Mouse (Mus musculus) ES-Bruce4 (cell line): ENCODE results near the gene Scand1. TPM values are rescaled to one million over a fixed set of nuclear protein-coding genes. Genes with fewer than 3 reads are reported as not detected.
A peak's percentile ranks its signal among the peaks of the same experiment; 100 is the strongest.

Source experiments
- H3K27ac ChIP-seq: 2 replicates; pipeline ENCODE4 v1.5.1; 2012; ENCODE audit warnings: low read length, inconsistent platforms; ENCODE audit not compliant: insufficient read depth
- H3K27me3 ChIP-seq: 2 replicates; pipeline ENCODE4 v1.6.1; 2012; ENCODE audit warnings: mild to moderate bottlenecking, low read length, inconsistent platforms; ENCODE audit not compliant: control insufficient read depth, poor library complexity, insufficient read depth, severe bottlenecking
- H3K36me3 ChIP-seq: 2 replicates; pipeline ENCODE4 v1.6.1; 2012; ENCODE audit warnings: inconsistent platforms, mild to moderate bottlenecking, low read length, moderate library complexity; ENCODE audit not compliant: control insufficient read depth, poor library complexity, insufficient read depth, severe bottlenecking
- H3K4me1 ChIP-seq: one replicate; pipeline ENCODE4 v1.8.1; 2011; ENCODE audit warnings: low read length; ENCODE audit not compliant: control insufficient read depth, insufficient read depth
- H3K4me3 ChIP-seq: 2 replicates; pipeline ENCODE4 v1.5.1; 2011; ENCODE audit warnings: low read depth, mild to moderate bottlenecking, low read length
- H3K9ac ChIP-seq: 2 replicates; pipeline ENCODE4 v1.6.1; 2012; ENCODE audit warnings: low read depth, mild to moderate bottlenecking, inconsistent platforms; ENCODE audit not compliant: poor library complexity, severe bottlenecking
- H3K9me3 ChIP-seq: replicated peaks from 2 replicates; pipeline ENCODE4 v1.6.1; 2012; ENCODE audit warnings: mild to moderate bottlenecking, low read length, inconsistent platforms; ENCODE audit not compliant: control insufficient read depth, poor library complexity, insufficient read depth, severe bottlenecking
- CTCF ChIP-seq: IDR thresholded peaks from one replicate; pipeline ENCODE4 v1.8.1; 2011; ENCODE audit warnings: low read depth, low read length
- EP300 ChIP-seq: IDR thresholded peaks from 2 replicates; pipeline ENCODE4 v1.6.1; 2011; ENCODE audit warnings: low read depth, low read length; ENCODE audit not compliant: insufficient read depth
- POLR2A ChIP-seq: IDR thresholded peaks from one replicate; pipeline ENCODE4 v1.8.1; 2011; ENCODE audit warnings: low read length; ENCODE audit not compliant: insufficient read depth
- polyA plus RNA-seq: library from polyadenylated mRNA; stranded (reverse); fragments of >200 nt; gene quantifications from 2 replicates; pipeline ENCODE4 v1.2.4, GENCODE M21; 2011; ENCODE audit warnings: low read depth; ENCODE audit not compliant: missing spikeins, insufficient read depth, insufficient read length

Scand1 gene
- 20.1 and 20.5 TPM in 2 replicates for polyA plus RNA-seq

GRCm38 (mm10) chr2:156312297-156312897 is at the start of gene Scand1, which contains the start of gene Cnbd2:
Gene Scand1 (minus strand): TSS chr2:156312704.
Gene Cnbd2 (plus strand): TSS chr2:156312299.
- Histone ChIP-seq H3K36me3 (no peaks in the 10 kb centered on the region; the same call in none of the 2 replicates), H3K27ac (peak within 1 kb of the TSS; percentile 74), H3K9ac (peak within 1 kb of the TSS; percentile 97), H3K4me1 (peaks cover 2% of the 10 kb centered on the region), H3K9me3 (peaks cover 7% of the 10 kb centered on the region; the same call in 1 of the 2 replicates), H3K27me3 (no peaks in the 10 kb centered on the region), H3K4me3 (peak within 1 kb of the TSS; percentile 76)
- TF ChIP-seq POLR2A (peak; percentile 38), EP300 (no peak), CTCF (peak; percentile 14)

GRCm38 (mm10) chr2:156356031-156356430 is 43.5 kb upstream of the Scand1 start:
- H3K27me3 ChIP-seq = no peaks in the 10 kb centered on the region
- TF ChIP-seq POLR2A (no peak), CTCF (no peak), EP300 (no peak)
- no peak overlapping the region for H3K27ac ChIP-seq
- H3K9ac ChIP-seq = no peak overlapping the region
- no peaks in the 10 kb centered on the region for H3K36me3 ChIP-seq
- peaks cover 2% of the 10 kb centered on the region for H3K4me1 ChIP-seq
- H3K4me3 ChIP-seq = no peak overlapping the region
- no peaks in the 10 kb centered on the region for H3K9me3 ChIP-seq

- Histone ChIP-seq H3K4me3 (no peak overlapping the region), H3K4me1 (peaks cover 2% of the 10 kb centered on the region), H3K27ac (no peak overlapping the region), H3K36me3 (no peaks in the 10 kb centered on the region), H3K27me3 (no peaks in the 10 kb centered on the region), H3K9ac (no peak overlapping the region), H3K9me3 (no peaks in the 10 kb centered on the region)
- no peak for TF ChIP-seq POLR2A
- no peak for TF ChIP-seq CTCF
- TF ChIP-seq EP300 = no peak
These were observed 40.8 kb upstream of the Scand1 start for GRCm38 (mm10) chr2:156353265-156353692.

- no peak overlapping the region for H3K4me3 ChIP-seq
- H3K27me3 ChIP-seq = no peaks in the 10 kb centered on the region
- H3K36me3 ChIP-seq = no peaks in the 10 kb centered on the region
- H3K9me3 ChIP-seq = no peaks in the 10 kb centered on the region
- TF ChIP-seq POLR2A (no peak), CTCF (no peak), EP300 (no peak)
- H3K4me1 ChIP-seq = peaks cover 2% of the 10 kb centered on the region
- H3K9ac ChIP-seq = no peak overlapping the region
- no peak overlapping the region for H3K27ac ChIP-seq
These were observed 40.1 kb upstream of the Scand1 start for GRCm38 (mm10) chr2:156352413-156353165.

- Histone ChIP-seq H3K36me3 (no peaks in the 10 kb centered on the region), H3K9ac (no peak overlapping the region), H3K4me1 (peaks cover 2% of the 10 kb centered on the region), H3K9me3 (no peaks in the 10 kb centered on the region), H3K27ac (no peak overlapping the region), H3K27me3 (no peaks in the 10 kb centered on the region), H3K4me3 (no peak overlapping the region)
- TF ChIP-seq EP300 = no peak
- no peak for TF ChIP-seq POLR2A
- TF ChIP-seq CTCF = peak; percentile 67
These were observed 38.7 kb upstream of the Scand1 start for GRCm38 (mm10) chr2:156351243-156351642.

- Histone ChIP-seq H3K27me3 (no peaks in the 10 kb centered on the region), H3K9me3 (no peaks in the 10 kb centered on the region), H3K36me3 (no peaks in the 10 kb centered on the region), H3K4me1 (peaks cover 2% of the 10 kb centered on the region), H3K27ac (no peak overlapping the region), H3K4me3 (no peak overlapping the region), H3K9ac (no peak overlapping the region)
- TF ChIP-seq CTCF (no peak), POLR2A (no peak), EP300 (no peak)
These were observed 36.9 kb upstream of the Scand1 start for GRCm38 (mm10) chr2:156349286-156349848.
